Mouse (Mus musculus) testis, postnatal 14 days (tissue): Measurements from ENCODE around the gene Il20ra.
"Not testable (repeated sequence)": the region's sequence is repeated elsewhere in the genome, so short reads cannot be mapped to it uniquely, and the experiment has no call there.

Experiments used
- DNase-seq: peaks from one replicate; pipeline ENCODE4 v3.0.0; 2021; ENCODE audit warnings: low spot score

Gene Il20ra

DNA sequence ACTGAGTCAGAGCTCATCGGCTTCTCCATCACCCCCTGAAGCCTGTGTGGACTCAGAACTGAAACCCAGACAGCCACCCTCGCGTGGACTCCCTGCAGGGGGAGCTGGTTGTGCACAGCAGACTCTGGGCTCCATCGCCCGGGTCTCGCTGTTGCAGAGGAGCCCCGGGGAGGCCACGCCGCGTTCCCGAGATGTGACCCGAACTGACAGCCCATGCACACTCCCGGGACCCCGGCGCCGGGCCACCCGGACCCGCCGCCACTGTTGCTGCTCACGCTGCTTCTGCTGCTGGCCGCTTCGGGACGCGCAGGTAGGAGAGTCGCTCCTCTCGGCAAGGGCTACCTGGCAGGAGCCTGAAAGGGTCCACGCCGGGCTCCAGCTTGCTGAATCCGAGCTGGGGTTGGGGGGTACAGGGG is at the start of gene Il20ra:
Gene Il20ra (plus strand): TSS at position 150 of the 416 bp plus-strand sequence.
- DNase-seq: peak; percentile 17

DNA sequence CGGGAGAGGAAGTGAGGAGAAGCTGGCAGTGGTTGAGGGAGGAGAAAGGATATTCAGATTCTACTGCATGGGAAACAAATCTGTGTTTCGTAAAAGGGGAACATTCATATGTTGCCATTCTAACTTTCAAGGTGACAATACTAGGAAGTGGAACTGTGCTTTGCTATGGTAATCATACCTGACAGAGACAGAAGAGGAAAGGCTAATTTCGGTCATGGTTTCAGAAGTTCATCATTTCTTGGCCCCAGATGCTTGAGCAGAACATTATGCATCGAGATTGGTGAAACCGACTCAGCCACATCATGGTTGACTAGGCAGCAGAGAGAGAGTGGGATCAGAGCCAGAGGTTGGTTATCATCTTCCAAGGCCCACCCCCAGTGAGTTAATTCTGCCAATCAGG is 43.4 kb upstream of the Il20ra start:
- DNase-seq: peak; percentile 12

- no peak for DNase-seq
Measured at GRCm38 (mm10) chr10:19672015-19672414, 40.4 kb upstream of the Il20ra start.

- no peak for DNase-seq
Measured at GRCm38 (mm10) chr10:19673146-19673545, 39.2 kb upstream of the Il20ra start.

DNA sequence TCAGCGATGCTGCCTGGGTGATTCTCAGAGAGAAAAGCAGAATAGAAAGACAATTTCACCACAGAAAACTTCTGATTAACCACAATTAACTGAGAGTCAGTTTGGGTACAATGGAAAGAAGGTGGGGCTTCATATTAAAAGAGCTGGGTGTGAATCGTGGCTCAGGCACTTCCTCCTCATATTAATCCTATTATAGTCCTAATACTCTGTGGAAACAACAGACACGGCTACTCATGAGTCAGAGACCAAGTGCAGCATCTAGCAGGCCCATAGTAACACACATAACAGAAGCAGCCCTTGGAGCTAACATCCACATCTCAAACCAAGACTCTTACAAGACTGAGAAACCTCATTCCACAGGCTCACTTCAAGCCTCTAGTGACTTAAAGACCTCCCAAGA is 24.7 kb upstream of the Il20ra start:
- DNase-seq: no peak

- no peak for DNase-seq
Measured at GRCm38 (mm10) chr10:19691287-19691686, 21.1 kb upstream of the Il20ra start.

GRCm38 (mm10) chr10:19691771-19692170 is 20.6 kb upstream of the Il20ra start:
- DNase-seq: no peak

- no peak for DNase-seq
Measured at GRCm38 (mm10) chr10:19692332-19692731, 20.0 kb upstream of the Il20ra start.

GRCm38 (mm10) chr10:19692988-19693387 is 19.4 kb upstream of the Il20ra start:
- DNase-seq: no peak

DNA sequence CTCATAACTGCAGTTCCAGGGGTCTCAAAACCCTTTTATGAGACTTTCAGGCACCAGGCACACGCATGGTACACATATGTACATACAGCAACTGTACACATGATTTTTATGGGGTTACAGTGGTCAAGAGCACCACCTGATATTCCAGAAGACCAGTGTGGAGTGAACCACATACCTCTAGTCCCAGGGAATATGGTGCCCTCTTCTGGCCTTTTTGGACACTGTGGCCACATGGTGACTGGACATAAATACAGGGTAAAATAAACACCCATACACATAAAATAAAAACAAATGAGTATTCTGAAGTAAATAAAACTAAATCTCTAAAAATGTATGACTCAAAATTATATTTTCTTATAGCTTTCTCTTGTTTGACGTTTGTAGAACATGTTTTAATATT is 18.7 kb upstream of the Il20ra start:
- no peak for DNase-seq

GRCm38 (mm10) chr10:19699331-19699730 is 13.0 kb upstream of the Il20ra start:
- no peak for DNase-seq

DNA sequence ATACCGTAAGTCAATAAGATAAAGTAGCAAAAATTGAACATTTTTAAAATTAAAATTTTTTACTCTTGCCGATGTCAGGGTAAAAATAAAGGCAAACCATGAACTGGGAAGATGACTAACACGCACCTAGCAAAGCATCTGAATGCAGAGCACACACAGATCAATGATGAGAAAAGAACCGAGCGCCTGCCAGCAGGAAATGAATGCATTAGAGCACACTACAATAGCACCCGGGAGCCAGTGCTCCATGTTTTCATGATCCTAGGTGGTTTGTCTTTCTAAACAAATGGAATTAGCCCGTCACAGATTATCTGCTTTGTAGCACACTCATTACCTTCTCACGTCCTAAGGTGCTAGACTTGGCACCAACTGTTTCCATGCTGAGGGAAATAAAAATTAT is 7.9 kb upstream of the Il20ra start:
- DNase-seq: no peak

DNA sequence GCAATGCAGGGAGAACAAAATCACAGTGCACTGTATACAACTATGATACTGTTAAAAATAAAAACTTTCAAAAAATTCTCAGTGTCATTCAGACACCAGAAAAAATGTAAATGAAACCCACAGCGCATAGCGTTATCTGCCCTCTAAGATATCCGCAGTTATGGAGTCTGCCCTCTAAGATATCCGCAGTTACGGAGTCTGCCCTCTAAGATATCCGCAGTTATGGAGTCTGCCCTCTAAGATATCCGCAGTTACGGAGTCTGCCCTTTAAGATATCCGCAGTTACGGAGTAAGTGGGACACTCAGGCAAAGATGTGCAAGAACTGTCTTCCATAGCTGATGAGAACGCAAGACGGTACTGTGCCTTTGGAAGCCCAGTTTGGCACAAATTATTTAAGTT is 4.6 kb upstream of the Il20ra start:
- no peak for DNase-seq

- DNase-seq: peak; percentile 44
Measured at GRCm38 (mm10) chr10:19708277-19709070, 3.9 kb upstream of the Il20ra start.

- DNase-seq: no peak
Measured at GRCm38 (mm10) chr10:19711020-19711419, 1.4 kb upstream of the Il20ra start.

DNA sequence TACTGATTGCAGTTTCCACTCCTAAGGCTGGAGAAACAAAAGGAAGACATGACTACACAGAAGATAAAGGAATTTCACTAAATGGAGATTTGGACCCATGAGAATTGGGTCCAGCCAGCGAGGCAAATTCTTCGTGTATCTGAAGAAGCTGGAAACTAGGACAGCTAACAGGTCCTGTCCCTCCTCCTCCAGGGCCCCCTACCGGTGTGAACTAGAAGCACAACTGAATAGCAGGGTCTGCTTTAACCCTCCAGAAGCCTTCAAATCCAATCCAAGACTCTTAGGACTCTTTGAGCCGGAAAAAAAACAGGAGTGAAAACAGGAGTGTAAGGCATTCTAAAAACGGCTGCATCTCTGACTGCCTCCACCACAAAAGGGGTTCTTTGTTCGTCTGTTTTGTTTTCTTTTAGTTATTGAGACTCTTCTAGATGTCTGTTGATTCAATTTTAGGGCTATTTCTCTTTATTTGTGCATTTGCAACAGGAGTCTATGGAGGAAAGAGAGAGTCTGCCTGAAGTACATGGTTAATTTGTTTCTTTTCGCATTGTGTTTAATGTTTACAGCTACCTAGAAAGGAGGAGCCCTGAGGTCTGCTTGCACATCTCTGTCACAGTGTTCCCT is 709 bp upstream of the Il20ra start:
- no peak for DNase-seq

DNA sequence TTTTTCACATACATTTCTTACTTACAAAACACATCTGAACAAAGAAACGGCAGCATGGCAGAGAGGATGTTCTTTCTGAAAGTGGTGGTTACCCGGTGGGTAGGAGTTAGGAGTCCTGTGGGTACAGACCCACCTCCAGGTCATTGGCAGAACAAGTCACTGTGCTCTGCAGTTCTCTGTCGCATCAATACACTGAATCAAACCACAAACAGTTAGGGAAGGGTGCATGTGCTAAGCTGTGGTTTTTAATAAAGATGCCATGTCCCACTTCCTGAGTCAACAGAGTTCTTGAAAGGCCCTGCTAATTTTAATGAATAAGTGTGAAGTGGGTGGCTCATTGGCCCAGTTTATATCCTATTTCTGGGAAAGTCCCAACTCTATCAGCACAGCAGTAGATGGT is 6.3 kb downstream of the Il20ra start:
- no peak for DNase-seq

DNA sequence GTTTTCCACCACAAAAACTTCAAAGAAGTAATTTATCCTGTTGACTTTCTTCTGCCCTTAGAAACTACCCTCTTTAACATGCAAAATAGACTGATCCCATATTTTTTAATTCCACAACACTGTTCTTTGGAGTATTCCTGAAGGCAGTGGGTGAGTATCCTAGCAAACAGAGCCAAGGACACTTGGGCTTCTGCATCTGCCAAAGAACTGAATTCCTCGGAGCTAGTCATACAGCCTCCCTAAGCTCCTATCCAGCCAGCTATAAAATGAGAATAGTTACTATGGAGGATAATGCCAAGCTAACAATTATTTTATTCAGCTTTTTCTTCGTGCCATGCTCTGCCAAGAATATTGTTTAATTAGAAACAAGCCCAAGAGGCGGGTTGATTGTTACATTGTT is 9.9 kb downstream of the Il20ra start:
- DNase-seq: no peak

DNA sequence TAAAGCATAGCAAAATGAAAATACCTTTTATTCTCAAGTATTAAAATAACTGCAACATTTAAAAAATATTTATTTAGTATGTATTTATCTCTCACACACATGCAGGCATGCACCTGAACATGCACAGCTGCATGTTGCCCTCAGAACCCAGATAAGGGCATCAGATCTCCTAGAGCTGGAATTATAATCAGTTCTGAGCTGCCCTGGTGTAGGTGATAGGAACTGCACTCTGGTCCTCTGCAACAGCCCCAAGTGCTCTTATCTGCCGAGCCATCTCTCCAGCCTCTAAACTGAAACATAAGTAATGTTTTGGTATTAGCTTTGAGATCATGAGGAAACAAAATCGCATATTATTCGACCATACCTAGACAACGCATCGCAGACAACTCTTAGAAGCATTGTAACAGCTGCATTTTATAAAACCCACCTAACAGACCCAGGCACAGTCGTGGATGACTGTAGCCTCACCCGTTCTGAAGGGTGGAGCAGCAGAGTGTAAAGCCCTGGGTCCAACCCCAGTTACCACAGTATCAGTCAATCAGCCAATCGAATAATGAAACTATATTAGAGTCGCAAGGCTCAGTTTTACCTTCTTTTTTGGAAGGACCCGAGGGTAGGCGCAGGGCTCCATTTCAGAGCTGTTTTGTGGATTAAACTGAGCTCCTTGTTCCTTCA is 11.9 kb downstream of the Il20ra start:
- no peak for DNase-seq

- DNase-seq: not testable (repeated sequence)
Measured at GRCm38 (mm10) chr10:19738442-19738841, 26.1 kb downstream of the Il20ra start.

GRCm38 (mm10) chr10:19745662-19746061 is 33.3 kb downstream of the Il20ra start:
- DNase-seq: no peak

DNA sequence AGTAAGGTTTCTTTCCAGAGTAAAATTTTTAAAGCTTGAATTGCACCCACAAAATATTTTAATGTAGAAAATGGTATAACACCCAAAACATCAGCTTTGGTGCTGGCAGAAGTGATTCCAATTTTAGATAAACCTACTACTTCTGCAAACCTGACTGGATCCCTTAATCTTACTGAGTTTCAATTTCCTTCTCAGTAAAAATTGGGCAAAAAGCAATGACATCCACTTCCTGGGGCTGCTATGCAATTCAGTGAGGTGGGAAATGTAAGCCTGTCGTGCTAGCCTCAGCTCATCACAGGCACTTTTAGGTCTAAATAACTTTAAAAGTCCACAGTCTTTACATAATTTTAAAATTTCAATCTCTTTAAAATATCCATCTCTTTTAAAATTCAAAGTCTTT is 33.8 kb downstream of the Il20ra start:
- no peak for DNase-seq

GRCm38 (mm10) chr10:19747661-19748060 is 35.3 kb downstream of the Il20ra start:
- DNase-seq: no peak
